Mouse (Mus musculus) myocyte (in vitro differentiated cells): ENCODE data around the gene Cenps.

Experiments used
- E2F4 ChIP-seq: IDR thresholded peaks from one replicate; pipeline ENCODE4 v1.6.1; 2011; ENCODE audit warnings: mild to moderate bottlenecking, control low read depth, moderate library complexity; ENCODE audit not compliant: insufficient read depth
- MAX ChIP-seq: IDR thresholded peaks from one replicate; pipeline ENCODE4 v1.6.1; 2011; ENCODE audit warnings: low read depth, mild to moderate bottlenecking, control low read depth
- MYOD1 ChIP-seq, 3 experiments: IDR thresholded peaks; one replicate each; pipeline ENCODE4 v1.6.1; 2011; ENCODE audit warnings: control low read depth in 2 of 3, low read depth in 2 of 3, mild to moderate bottlenecking in 2 of 3, moderate library complexity in 1 of 3; ENCODE audit not compliant: insufficient read length in 2 of 3, control insufficient read depth in 1 of 3
- POLR2A ChIP-seq: IDR thresholded peaks from one replicate; pipeline ENCODE4 v1.6.1; 2011; ENCODE audit warnings: low read depth, mild to moderate bottlenecking, control low read depth, moderate library complexity; ENCODE audit not compliant: insufficient read length
- POLR2AphosphoS2 ChIP-seq: IDR thresholded peaks from one replicate; pipeline ENCODE4 v1.6.1; 2011; ENCODE audit warnings: low read depth, control low read depth; ENCODE audit not compliant: insufficient read length
- TCF12 ChIP-seq: IDR thresholded peaks from one replicate; pipeline ENCODE4 v1.6.1; 2011; ENCODE audit warnings: mild to moderate bottlenecking, control low read depth; ENCODE audit not compliant: poor library complexity, insufficient read depth, severe bottlenecking

DNA sequence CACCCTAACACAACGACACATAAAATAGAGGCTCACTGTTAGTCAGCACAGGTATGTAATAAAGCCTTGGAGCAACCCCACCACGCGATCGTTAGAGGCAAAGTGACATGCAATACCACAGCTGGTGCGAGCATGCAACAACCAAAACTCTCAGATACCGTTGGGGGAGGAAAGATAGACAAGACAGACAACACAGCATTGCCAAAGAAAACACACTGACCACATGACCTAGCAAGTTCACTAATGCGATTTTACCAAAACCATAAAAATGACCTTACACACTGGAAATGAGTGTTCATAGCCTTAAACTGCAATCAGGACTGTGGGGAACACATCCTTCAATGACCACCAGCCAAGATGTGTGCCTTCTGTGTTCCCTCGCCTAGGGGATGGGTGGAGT, 46.1 kb downstream of the Cenps start:
- TF ChIP-seq TCF12, result no peak
- TF ChIP-seq POLR2A, result no peak
- no peak for TF ChIP-seq E2F4
- TF ChIP-seq MAX, result no peak
- no peak for TF ChIP-seq MYOD1 (IDR thresholded peaks at IDR 0.05; ENCODE audit: control insufficient read depth in 1 of 3, insufficient read length in 2 of 3, low read depth in 2 of 3)
- TF ChIP-seq POLR2AphosphoS2, result no peak
